Mouse (Mus musculus) inflammation-experienced regulatory T-cells, adult 6 months (primary cell): Measurements from ENCODE around the gene Cap1. TPM values are rescaled to one million over a fixed set of nuclear protein-coding genes. Genes with fewer than 3 reads are reported as not detected.
"Not testable (repeated sequence)": the region's sequence is repeated elsewhere in the genome, so short reads cannot be mapped to it uniquely, and the experiment has no call there.

Source experiments
- ATAC-seq: one replicate; pipeline ENCODE4 v1.8.0; 2017
- polyA plus RNA-seq, 3 experiments: library from polyadenylated mRNA; unstranded; fragments of 100-300 nt; shearing (Covaris generic); gene quantifications; one replicate each; pipeline ENCODE4 v1.2.1; 2017

The Cap1 gene
- polyA plus RNA-seq, 3 experiments from 2014 or later: 303 to 446 (median 377) TPM

DNA sequence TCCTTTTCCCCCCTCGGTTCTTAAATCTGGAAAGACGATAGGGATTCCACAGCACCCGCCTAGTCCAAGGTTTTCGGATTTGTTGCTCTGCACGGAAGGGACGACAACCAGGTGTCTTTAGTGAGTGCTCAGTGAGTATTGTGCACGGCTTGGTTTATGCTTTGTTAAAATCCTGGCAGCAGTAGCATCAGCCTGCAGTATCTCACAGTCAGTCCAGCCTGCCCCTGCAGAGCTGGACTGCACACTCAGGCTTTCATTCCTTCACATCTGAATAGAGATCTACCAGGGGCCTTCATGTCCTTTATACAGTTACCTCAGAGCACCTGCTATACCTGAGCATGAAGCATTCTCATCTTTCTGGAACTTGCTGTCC, 49.5 kb downstream of the Cap1 start:
- no peak for ATAC-seq

DNA sequence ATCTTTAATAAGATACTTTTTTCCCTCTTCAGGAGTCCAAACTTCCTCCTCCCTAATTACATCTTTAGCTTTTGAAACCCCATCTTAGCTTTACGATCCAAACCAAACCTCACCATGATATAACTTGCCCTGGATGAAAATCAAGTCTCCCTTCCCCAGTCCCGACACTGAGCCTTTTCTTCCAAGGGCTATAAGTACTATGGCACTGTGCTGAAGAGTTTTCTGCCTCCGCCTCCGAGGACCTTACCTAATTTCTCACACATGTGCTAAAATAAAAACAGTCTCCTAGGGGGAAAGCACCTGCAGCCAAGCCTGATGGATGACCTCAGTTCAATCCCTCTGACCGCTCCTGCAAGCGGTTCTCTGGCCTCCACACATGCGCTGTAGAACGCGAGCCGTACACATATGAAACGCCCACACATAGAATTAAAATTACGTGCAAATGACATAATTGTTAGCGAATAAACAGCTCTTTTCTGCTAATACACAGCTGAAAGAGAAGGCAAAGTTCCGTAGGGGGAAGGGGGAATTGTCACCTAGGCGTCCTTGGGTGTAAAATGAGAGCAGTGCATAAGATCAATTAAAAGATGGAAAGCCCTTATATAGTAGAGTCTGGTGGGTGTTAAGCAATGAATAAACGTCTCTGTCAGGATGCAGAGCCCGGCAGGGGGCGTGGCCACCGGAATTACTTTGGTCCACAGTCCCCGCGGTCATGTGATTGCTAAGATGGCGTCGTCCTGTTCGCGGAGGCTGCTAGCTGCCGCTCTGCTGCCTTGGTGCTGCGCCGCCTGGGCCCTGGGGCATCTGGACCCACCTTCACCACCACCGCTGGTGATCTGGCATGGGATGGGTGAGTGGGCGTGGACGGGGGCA, 50.1 kb downstream of the Cap1 start, which contains the start of gene Ppt1:
Gene Ppt1 (plus strand): TSS at position 713 of the 873 bp plus-strand sequence.
- ATAC-seq: peak; percentile 96

DNA sequence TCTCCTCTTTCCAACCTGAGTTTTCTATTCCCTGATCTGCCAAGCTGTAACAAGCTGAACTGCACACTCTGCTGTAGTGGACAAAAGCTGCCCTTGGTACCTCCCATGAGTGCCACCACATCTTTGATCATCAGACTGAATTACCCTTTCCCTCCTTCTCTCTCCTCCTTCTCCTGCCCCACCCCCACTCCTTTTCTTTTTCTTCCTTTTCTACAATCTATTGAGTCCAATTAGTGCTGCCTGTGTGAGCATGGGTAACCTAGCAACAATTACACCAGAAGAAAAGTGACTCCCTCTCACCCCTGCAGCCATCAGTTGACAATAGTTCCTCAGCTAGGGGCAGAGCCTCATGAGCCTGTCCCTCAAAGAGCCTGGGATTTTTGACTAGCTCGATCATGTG, 54.0 kb downstream of the Cap1 start:
- no peak for ATAC-seq

DNA sequence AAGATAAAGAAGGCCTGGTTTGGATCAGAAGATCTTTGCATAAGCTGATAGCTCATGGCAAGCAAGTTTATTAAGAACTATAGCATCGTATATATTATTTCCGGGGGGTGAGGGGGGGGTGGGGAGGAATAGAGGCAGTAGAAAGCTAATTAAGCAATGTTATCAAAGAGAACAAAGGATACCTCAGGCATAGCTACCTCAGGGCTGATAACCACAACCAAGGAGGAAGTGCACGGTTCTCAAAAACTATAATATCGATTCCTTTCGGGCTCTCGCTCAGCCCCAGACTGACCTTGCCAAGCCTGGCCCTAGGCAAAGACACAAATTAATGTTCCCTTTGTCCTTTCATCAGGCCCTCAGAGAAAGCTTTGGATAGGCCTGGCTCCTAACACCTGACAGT, 56.5 kb downstream of the Cap1 start:
- ATAC-seq: peak; percentile 28

DNA sequence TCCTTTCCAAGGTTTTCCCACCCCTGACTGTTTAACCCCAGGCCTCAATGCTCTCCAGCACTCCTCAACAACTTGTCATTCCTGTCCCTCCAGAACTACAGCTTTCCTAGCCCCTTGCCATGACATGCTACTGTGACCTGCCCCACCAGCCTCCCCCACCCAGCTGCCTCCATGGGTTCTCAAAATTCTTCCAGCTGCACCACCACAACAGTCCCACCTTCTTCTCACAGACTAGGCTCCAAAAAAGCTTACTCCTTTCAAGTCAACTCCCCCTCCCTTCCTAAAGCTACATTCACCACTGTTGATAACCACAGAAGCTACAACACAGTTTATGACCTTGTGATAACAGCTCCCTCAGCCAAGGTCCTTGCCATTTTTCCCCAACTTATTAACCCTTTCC, 58.2 kb downstream of the Cap1 start:
- ATAC-seq: no peak

- not testable (repeated sequence) for ATAC-seq
Measured at GRCm38 (mm10) chr4:122820941-122821340, 64.9 kb downstream of the Cap1 start.

- no peak for ATAC-seq
Measured at GRCm38 (mm10) chr4:122816202-122816601, 69.7 kb downstream of the Cap1 start.

- no peak for ATAC-seq
Measured at GRCm38 (mm10) chr4:122811824-122812223, 74.0 kb downstream of the Cap1 start.

DNA sequence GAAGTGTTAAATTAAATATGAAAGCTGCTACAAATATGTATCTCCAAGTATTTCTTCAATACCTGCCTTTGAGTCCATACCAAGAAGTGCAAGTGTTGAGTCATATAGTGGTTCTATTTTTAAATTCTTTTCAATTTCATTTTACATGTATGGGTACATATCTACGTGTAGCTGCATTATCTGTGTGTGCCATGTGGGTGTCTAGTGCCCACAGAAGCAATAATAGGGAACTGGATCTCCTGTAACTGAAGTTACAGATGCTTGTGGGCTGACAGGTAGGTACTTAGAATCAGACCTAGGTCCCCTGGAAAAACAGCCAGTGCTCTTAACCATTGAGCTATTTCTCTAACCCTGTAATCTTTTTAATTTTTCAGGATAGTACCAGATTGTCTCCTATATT, 74.7 kb downstream of the Cap1 start:
- ATAC-seq: no peak

Other genes with a start within 250 kb of the Cap1 start
- not detected for gene 9530002B09Rik, start 196.8 kb downstream of the Cap1 start, polyA plus RNA-seq
- 100 to 1,000 TPM in 2 of 3 experiments, 10 to 100 TPM in 1; 88.2 to 161 (median 123) TPM for gene Ppt1, start 49.8 kb downstream of the Cap1 start, polyA plus RNA-seq
- 1 to 10 TPM in 2 of 3 experiments, under 1 TPM in 1; 0.68 to 1.5 (median 1.3) TPM for gene Mfsd2a, start 75.1 kb upstream of the Cap1 start, polyA plus RNA-seq
- not detected for gene Mycl, start 109.6 kb upstream of the Cap1 start, polyA plus RNA-seq
- gene Trit1, start 130.5 kb upstream of the Cap1 start, polyA plus RNA-seq: 10 to 100 TPM; 10.7 to 20.6 (median 19.9) TPM
- not detected for gene Bmp8b, start 219.1 kb upstream of the Cap1 start, polyA plus RNA-seq
- gene Oxct2b, start 230.2 kb upstream of the Cap1 start, polyA plus RNA-seq: not detected